Mouse (Mus musculus): ENCODE results near the gene Msl2. TPM values are rescaled to one million over a fixed set of nuclear protein-coding genes. Genes with fewer than 3 reads are reported as not detected.

Msl2 gene
- 4.2 and 5.3 TPM in 2 replicates for polyA plus RNA-seq (2014; fragmentation: Nextera tagmentation; extraction: Ambion mirVana)

GRCm38 (mm10) chr9:101073987-101074331 is at the start of gene Msl2:
Gene Msl2, plus strand, starts transcription at chr9:101074101.
- H3K9me3 ChIP-seq (ENCODE audit: control insufficient read depth, low read length): no peaks in the 10 kb centered on the region
- H3K9ac ChIP-seq (ENCODE audit: low read length): peak within 1 kb of the TSS; percentile 94
- no peaks in the 10 kb centered on the region for H3K27me3 ChIP-seq (ENCODE audit: control insufficient read depth, insufficient read depth, low read length)
- H3K4me2 ChIP-seq (ENCODE audit: low read length): peak within 1 kb of the TSS; percentile 78
- ATAC-seq (ENCODE audit: insufficient number of reproducible peaks, insufficient read depth, low FRiP score, low read depth): peak; percentile 51; the same call in 1 of the 2 replicates
- WGBS: under 1% methylated on average over 28 of the region's 43 CpGs
- no peaks in the 10 kb centered on the region for H3K36me3 ChIP-seq (ENCODE audit: control insufficient read depth, insufficient read depth, low read length)
- peak within 1 kb of the TSS; percentile 98 to 99 for H3K27ac ChIP-seq (replicated peaks in 1 of 2; ENCODE audit: control insufficient read depth in 1 of 2, insufficient read depth in 1 of 2, low read depth in 2 of 2, low read length in 2 of 2)
- peak within 1 kb of the TSS; percentile 84 to 99 for H3K4me3 ChIP-seq (ENCODE audit: control insufficient read depth in 1 of 2, insufficient read depth in 1 of 2, low read depth in 1 of 2, low read length in 2 of 2)
- peaks cover 4 to 21% of the 10 kb centered on the region in 2 experiments for H3K4me1 ChIP-seq (ENCODE audit: control insufficient read depth in 2 of 2, insufficient read depth in 2 of 2, low read length in 2 of 2)

GRCm38 (mm10) chr9:101033761-101034447 is 40.0 kb upstream of the Msl2 start:
- H3K4me1 ChIP-seq (ENCODE audit: control insufficient read depth in 2 of 2, insufficient read depth in 2 of 2, low read length in 2 of 2): peaks cover 0 to 6% of the 10 kb centered on the region in 2 experiments; a peak in 2 of 4 replicates
- H3K4me3 ChIP-seq (ENCODE audit: control insufficient read depth in 1 of 2, insufficient read depth in 1 of 2, low read depth in 1 of 2, low read length in 2 of 2): peak overlapping the region; percentile 56 to 68
- 3% methylated on average over 14 of the region's 14 CpGs for WGBS
- H3K27me3 ChIP-seq (ENCODE audit: control insufficient read depth, insufficient read depth, low read length): no peaks in the 10 kb centered on the region
- ATAC-seq (ENCODE audit: insufficient number of reproducible peaks, insufficient read depth, low FRiP score, low read depth): no peak
- peak overlapping the region; percentile 68 for H3K4me2 ChIP-seq (ENCODE audit: low read length)
- peak overlapping the region; percentile 76 for H3K9ac ChIP-seq (ENCODE audit: low read length)
- peaks cover 12% of the 10 kb centered on the region for H3K36me3 ChIP-seq (ENCODE audit: control insufficient read depth, insufficient read depth, low read length)
- H3K27ac ChIP-seq (replicated peaks in 1 of 2; ENCODE audit: control insufficient read depth in 1 of 2, insufficient read depth in 1 of 2, low read depth in 2 of 2, low read length in 2 of 2): peak overlapping the region; percentile 43 to 90
- H3K9me3 ChIP-seq (ENCODE audit: control insufficient read depth, low read length): no peaks in the 10 kb centered on the region

DNA sequence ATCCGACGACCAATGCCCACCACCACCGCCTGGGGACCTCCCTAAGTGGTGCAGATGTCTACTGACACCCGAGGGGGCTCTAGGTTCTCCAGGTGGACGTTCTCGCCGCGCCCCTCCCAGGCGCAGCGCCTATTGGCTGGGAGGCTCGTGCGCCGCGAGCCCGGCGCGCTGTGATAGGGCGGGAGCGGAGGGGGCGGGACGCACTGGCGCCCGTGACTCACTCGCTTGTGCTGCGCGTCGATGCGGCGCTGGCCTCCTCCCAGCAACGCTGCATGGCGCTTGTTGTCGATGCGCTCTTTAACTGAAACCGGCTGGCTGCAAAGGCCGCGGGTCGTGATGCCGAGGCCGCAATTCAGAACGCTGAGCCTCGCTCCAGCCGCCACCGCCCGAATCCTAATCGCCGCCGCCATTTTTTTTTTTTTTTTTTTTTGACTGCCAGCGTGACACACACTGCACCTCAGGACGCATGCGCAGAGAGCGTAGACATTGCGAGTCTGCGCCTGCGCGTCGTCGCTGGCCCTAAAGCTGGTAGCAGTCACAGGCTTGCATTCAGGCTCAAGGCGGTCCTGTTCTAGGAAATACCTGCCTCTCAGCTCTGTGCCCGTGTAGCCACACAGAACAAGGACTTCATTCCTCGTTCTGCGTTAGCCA is 39.3 kb upstream of the Msl2 start, which contains the start of gene Pccb:
Gene Pccb (minus strand): TSS at position 451 of the 651 bp plus-strand sequence.
- Histone ChIP-seq H3K9me3 (ENCODE audit: control insufficient read depth, low read length) (no peaks in the 10 kb centered on the region), H3K36me3 (ENCODE audit: control insufficient read depth, insufficient read depth, low read length) (peaks cover 8% of the 10 kb centered on the region; the same call in 1 of the 2 replicates), H3K27ac (replicated peaks in 1 of 2; ENCODE audit: control insufficient read depth in 1 of 2, insufficient read depth in 1 of 2, low read depth in 2 of 2, low read length in 2 of 2) (peak within 1 kb of the TSS; percentile 90 to 94), H3K4me3 (ENCODE audit: control insufficient read depth in 1 of 2, insufficient read depth in 1 of 2, low read depth in 1 of 2, low read length in 2 of 2) (peak within 1 kb of the TSS; percentile 56 to 68), H3K9ac (ENCODE audit: low read length) (peak within 1 kb of the TSS; percentile 76), H3K4me2 (ENCODE audit: low read length) (peak within 1 kb of the TSS; percentile 68), H3K4me1 (ENCODE audit: control insufficient read depth in 2 of 2, insufficient read depth in 2 of 2, low read length in 2 of 2) (peaks cover 0 to 6% of the 10 kb centered on the region in 2 experiments; a peak in 2 of 4 replicates), H3K27me3 (ENCODE audit: control insufficient read depth, insufficient read depth, low read length) (no peaks in the 10 kb centered on the region)
- peak; percentile 99 for ATAC-seq (ENCODE audit: insufficient number of reproducible peaks, insufficient read depth, low FRiP score, low read depth)
- under 1% methylated on average over 48 of the region's 61 CpGs for WGBS

DNA sequence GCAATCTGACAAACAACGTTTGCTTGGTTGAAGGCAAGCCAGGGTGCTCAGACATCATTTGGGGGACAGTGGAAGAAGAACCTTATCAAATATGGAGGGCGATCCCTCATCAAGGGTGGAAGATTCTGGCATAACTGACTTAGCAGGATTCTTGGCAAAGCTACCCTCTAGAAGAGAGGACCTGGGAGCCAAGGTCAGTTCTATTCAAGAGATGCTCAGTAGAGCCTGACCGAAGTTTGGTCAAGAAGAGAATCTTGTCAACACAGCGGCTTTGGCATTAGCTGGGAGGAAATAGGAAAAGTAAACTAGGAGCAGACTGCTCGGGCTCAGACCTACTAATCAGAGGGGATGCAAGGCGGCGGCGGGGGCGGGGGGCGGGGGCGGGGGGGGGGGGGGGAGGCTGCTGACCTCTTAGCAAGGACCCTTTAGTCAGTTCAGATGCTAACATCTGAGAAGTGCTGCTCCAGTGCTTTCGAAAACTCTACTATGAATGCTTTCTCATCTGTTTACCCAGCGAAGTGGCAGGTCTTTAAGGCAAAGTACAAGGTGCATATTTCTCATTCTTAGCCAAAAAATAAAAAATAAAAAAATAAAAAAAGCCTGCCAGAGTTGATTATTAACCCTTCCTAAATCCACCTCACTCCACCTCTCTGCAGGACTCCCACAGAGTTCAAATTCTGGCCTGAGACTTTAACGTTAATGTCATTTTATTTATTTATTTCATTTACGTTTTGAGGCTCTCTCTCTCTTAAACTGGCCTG is 37.9 kb upstream of the Msl2 start:
- WGBS: 81% methylated on average over 12 of the region's 15 CpGs
- H3K9me3 ChIP-seq (ENCODE audit: control insufficient read depth, low read length): no peaks in the 10 kb centered on the region
- no peak for ATAC-seq (ENCODE audit: insufficient number of reproducible peaks, insufficient read depth, low FRiP score, low read depth)
- H3K4me1 ChIP-seq (ENCODE audit: control insufficient read depth in 2 of 2, insufficient read depth in 2 of 2, low read length in 2 of 2): peaks cover 0 to 6% of the 10 kb centered on the region in 2 experiments; a peak in 2 of 4 replicates
- no peak overlapping the region for H3K9ac ChIP-seq (ENCODE audit: low read length)
- no peak overlapping the region for H3K27ac ChIP-seq (replicated peaks in 1 of 2; ENCODE audit: control insufficient read depth in 1 of 2, insufficient read depth in 1 of 2, low read depth in 2 of 2, low read length in 2 of 2)
- no peak overlapping the region for H3K4me3 ChIP-seq (ENCODE audit: control insufficient read depth in 1 of 2, insufficient read depth in 1 of 2, low read depth in 1 of 2, low read length in 2 of 2)
- H3K36me3 ChIP-seq (ENCODE audit: control insufficient read depth, insufficient read depth, low read length): peaks cover 6% of the 10 kb centered on the region; the same call in 1 of the 2 replicates
- no peaks in the 10 kb centered on the region for H3K27me3 ChIP-seq (ENCODE audit: control insufficient read depth, insufficient read depth, low read length)
- no peak overlapping the region for H3K4me2 ChIP-seq (ENCODE audit: low read length)

DNA sequence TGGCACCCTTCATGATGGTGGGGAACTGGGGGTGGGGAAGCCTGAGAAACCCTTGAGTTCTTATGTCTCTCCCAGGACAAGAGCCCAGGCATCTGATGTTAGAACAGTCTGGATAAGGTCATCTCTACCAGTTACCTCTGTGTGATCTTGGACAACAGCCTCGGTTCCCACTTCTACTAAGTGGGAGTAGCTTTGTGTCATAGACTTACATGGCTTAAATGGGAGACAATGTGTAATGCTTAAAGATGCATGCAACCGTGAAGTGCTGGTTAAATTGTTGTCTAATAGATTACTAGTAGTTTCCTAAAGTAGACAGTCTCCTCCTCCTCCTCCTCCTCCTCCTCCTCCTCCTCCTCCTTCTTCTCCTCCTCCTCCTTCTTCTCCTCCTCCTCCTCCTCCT is 37.0 kb upstream of the Msl2 start:
- H3K4me2 ChIP-seq (ENCODE audit: low read length): no peak overlapping the region
- no peak overlapping the region for H3K4me3 ChIP-seq (ENCODE audit: control insufficient read depth in 1 of 2, insufficient read depth in 1 of 2, low read depth in 1 of 2, low read length in 2 of 2)
- H3K9me3 ChIP-seq (ENCODE audit: control insufficient read depth, low read length): 0 out of 2 replicates have a peak, but pooled peaks cover 5% of the 10 kb centered on the region
- no peaks in the 10 kb centered on the region for H3K27me3 ChIP-seq (ENCODE audit: control insufficient read depth, insufficient read depth, low read length)
- H3K4me1 ChIP-seq (ENCODE audit: control insufficient read depth in 2 of 2, insufficient read depth in 2 of 2, low read length in 2 of 2): peaks cover 0 to 6% of the 10 kb centered on the region in 2 experiments; a peak in 2 of 4 replicates
- no peaks in the 10 kb centered on the region for H3K36me3 ChIP-seq (ENCODE audit: control insufficient read depth, insufficient read depth, low read length)
- H3K27ac ChIP-seq (replicated peaks in 1 of 2; ENCODE audit: control insufficient read depth in 1 of 2, insufficient read depth in 1 of 2, low read depth in 2 of 2, low read length in 2 of 2): no peak overlapping the region
- no peak for ATAC-seq (ENCODE audit: insufficient number of reproducible peaks, insufficient read depth, low FRiP score, low read depth)
- WGBS: 68% methylated on average over 2 of the region's 2 CpGs
- no peak overlapping the region for H3K9ac ChIP-seq (ENCODE audit: low read length)

- Histone ChIP-seq H3K4me3 (ENCODE audit: control insufficient read depth in 1 of 2, insufficient read depth in 1 of 2, low read depth in 1 of 2, low read length in 2 of 2) (no peak overlapping the region), H3K9me3 (ENCODE audit: control insufficient read depth, low read length) (0 out of 2 replicates have a peak, but pooled peaks cover 5% of the 10 kb centered on the region), H3K27ac (replicated peaks in 1 of 2; ENCODE audit: control insufficient read depth in 1 of 2, insufficient read depth in 1 of 2, low read depth in 2 of 2, low read length in 2 of 2) (no peak overlapping the region), H3K9ac (ENCODE audit: low read length) (no peak overlapping the region), H3K4me2 (ENCODE audit: low read length) (no peak overlapping the region), H3K4me1 (ENCODE audit: control insufficient read depth in 2 of 2, insufficient read depth in 2 of 2, low read length in 2 of 2) (peaks cover 0 to 6% of the 10 kb centered on the region in 2 experiments; a peak in 2 of 4 replicates), H3K36me3 (ENCODE audit: control insufficient read depth, insufficient read depth, low read length) (no peaks in the 10 kb centered on the region), H3K27me3 (ENCODE audit: control insufficient read depth, insufficient read depth, low read length) (no peaks in the 10 kb centered on the region)
- ATAC-seq (ENCODE audit: insufficient number of reproducible peaks, insufficient read depth, low FRiP score, low read depth): no peak
- WGBS: 55% methylated on average over 7 of the region's 7 CpGs
Observed at GRCm38 (mm10) chr9:101037396-101037795, 36.5 kb upstream of the Msl2 start.

DNA sequence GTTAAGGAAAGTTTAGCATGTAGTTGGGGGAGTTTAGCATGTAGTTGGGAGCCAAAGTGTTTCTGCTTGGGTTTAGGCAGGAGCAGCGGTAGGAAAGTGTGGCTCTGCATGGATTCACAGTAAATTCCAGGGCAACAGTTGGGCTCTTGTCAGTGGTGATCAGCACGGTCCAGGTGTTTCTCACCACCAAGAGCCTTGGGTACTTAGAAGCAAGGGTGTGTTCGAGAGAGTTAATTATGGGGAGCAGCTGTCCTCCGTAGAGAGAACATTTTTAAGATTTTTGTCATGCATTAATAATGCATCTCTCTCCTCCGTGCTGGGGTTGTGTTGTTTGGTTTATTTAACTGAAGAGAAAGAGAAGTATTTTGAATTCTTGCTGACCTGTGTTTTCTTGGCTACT is 35.3 kb upstream of the Msl2 start:
- no peak overlapping the region for H3K9ac ChIP-seq (ENCODE audit: low read length)
- no peak for ATAC-seq (ENCODE audit: insufficient number of reproducible peaks, insufficient read depth, low FRiP score, low read depth)
- H3K4me3 ChIP-seq (ENCODE audit: control insufficient read depth in 1 of 2, insufficient read depth in 1 of 2, low read depth in 1 of 2, low read length in 2 of 2): no peak overlapping the region
- WGBS: 62% methylated on average over 5 of the region's 5 CpGs
- H3K4me2 ChIP-seq (ENCODE audit: low read length): no peak overlapping the region
- H3K27me3 ChIP-seq (ENCODE audit: control insufficient read depth, insufficient read depth, low read length): no peaks in the 10 kb centered on the region
- H3K36me3 ChIP-seq (ENCODE audit: control insufficient read depth, insufficient read depth, low read length): no peaks in the 10 kb centered on the region
- H3K4me1 ChIP-seq (ENCODE audit: control insufficient read depth in 2 of 2, insufficient read depth in 2 of 2, low read length in 2 of 2): peaks cover 0 to 3% of the 10 kb centered on the region in 2 experiments; a peak in 2 of 4 replicates
- no peak overlapping the region for H3K27ac ChIP-seq (replicated peaks in 1 of 2; ENCODE audit: control insufficient read depth in 1 of 2, insufficient read depth in 1 of 2, low read depth in 2 of 2, low read length in 2 of 2)
- 0 out of 2 replicates have a peak, but pooled peaks cover 5% of the 10 kb centered on the region for H3K9me3 ChIP-seq (ENCODE audit: control insufficient read depth, low read length)

All from heart, embryonic 14.5 days (tissue).